Mouse (Mus musculus): ENCODE results near the gene Syne1.

Syne1 gene

GRCm38 (mm10) chr10:4977374-4977773 is 573.9 kb downstream of the Syne1 start:
- DNase-seq (ENCODE audit: low spot score in 2 of 2), result no peak

- no peak for DNase-seq (ENCODE audit: low spot score in 2 of 2)
Observed at GRCm38 (mm10) chr10:4976557-4976956, 574.7 kb downstream of the Syne1 start.

GRCm38 (mm10) chr10:4974246-4974645 is 577.0 kb downstream of the Syne1 start:
- DNase-seq (ENCODE audit: low spot score in 2 of 2), result no peak

- no peak for DNase-seq (ENCODE audit: low spot score in 2 of 2)
Observed at GRCm38 (mm10) chr10:4972026-4972425, 579.3 kb downstream of the Syne1 start.

GRCm38 (mm10) chr10:4971586-4971985 is 579.7 kb downstream of the Syne1 start:
- no peak for DNase-seq (ENCODE audit: low spot score in 2 of 2)

- DNase-seq (ENCODE audit: low spot score in 2 of 2), result no peak
Observed at GRCm38 (mm10) chr10:4971156-4971555, 580.1 kb downstream of the Syne1 start.

All from spleen, postnatal 14 days (tissue).